Mouse (Mus musculus): ENCODE data around the gene Trmt1. TPM values are rescaled to one million over a fixed set of nuclear protein-coding genes. Genes with fewer than 3 reads are reported as not detected.

Gene Trmt1
- polyA plus RNA-seq, 1 experiment from 2014 or later: 56.1 TPM

DNA sequence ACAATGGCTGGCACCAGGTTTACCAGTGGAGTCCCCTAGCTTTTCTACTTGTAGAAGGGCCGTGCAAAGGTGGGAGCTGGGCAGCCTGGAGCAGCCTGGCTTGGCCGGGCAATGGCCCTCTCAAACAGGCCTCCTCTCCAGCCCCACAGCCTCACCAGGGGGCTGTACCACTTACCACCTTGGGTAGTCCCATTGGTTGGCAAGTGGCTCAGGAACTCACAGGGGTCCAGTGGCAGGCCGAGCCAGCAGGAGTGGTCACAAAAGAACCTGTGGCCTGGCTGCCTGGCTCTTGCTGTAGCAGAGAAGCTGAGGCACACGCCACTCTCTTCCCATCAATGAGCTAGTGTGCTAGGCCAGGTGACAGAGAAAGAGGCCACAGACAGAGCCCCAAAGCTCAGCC is 28.1 kb downstream of the Trmt1 start:
- DNase-seq (ENCODE audit: low spot score): no peak
- Histone ChIP-seq H3K4me1 (replicated peaks; ENCODE audit: insufficient read depth, low read length) (peaks cover 45% of the 10 kb centered on the region), H3K4me3 (replicated peaks; ENCODE audit: low read depth, low read length) (no peak overlapping the region), H3K9me3 (replicated peaks; ENCODE audit: low read length) (no peaks in the 10 kb centered on the region), H3K4me2 (ENCODE audit: low read length) (no peak overlapping the region), H3K36me3 (ENCODE audit: insufficient read depth, low read length) (no peaks in the 10 kb centered on the region), H3K9ac (ENCODE audit: low read depth, low read length) (no peak overlapping the region), H3K27ac (peak overlapping the region; percentile 82), H3K27me3 (ENCODE audit: insufficient read depth, low read length) (no peaks in the 10 kb centered on the region)
- 73% methylated on average over 4 of the region's 4 CpGs for WGBS
- ATAC-seq (replicated peaks; ENCODE audit: low FRiP score, low read depth): no peak
- TF ChIP-seq CTCF (IDR thresholded peaks at IDR 0.05; ENCODE audit: low read depth): no peak

DNA sequence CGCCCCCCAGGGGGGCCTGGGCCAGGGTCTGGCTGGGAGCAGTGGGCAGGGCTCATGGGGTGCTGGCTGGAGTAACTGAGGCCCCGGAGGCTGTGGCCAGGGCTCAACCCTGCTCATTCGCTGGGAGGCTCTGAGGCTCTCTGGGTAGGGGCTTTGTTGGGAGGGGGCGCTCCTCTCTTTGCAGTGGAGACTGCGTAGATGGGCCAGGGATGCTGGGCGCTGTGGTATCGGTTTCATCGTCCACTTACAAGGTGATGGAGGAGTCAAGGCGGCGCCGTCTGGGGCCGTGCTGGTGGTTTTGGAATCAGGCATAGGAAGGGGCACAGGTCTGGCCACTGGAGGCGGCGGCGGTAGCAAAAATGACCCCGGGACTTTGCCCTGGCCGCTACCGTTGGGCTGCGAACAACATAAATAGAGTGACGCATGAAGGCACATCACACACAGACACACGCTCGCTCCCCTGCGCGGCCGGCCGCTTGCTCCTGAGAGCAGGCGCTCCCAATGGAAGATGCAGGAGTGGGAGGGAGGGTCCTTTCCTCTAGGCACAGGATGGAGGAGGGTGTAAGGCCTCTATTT is 29.9 kb downstream of the Trmt1 start:
- WGBS: 21% methylated on average over 27 of the region's 27 CpGs
- ATAC-seq (replicated peaks; ENCODE audit: low FRiP score, low read depth): no peak
- H3K36me3 ChIP-seq (ENCODE audit: insufficient read depth, low read length): no peaks in the 10 kb centered on the region
- H3K9me3 ChIP-seq (replicated peaks; ENCODE audit: low read length): no peaks in the 10 kb centered on the region
- no peak for TF ChIP-seq CTCF (IDR thresholded peaks at IDR 0.05; ENCODE audit: low read depth)
- H3K4me1 ChIP-seq (replicated peaks; ENCODE audit: insufficient read depth, low read length): peaks cover 43% of the 10 kb centered on the region
- no peaks in the 10 kb centered on the region for H3K27me3 ChIP-seq (ENCODE audit: insufficient read depth, low read length)
- 0 out of 2 replicates have a peak overlapping the region, but pooled peaks have one; percentile 12 for H3K4me2 ChIP-seq (ENCODE audit: low read length)
- H3K9ac ChIP-seq (ENCODE audit: low read depth, low read length): no peak overlapping the region
- 0 out of 2 replicates have a peak overlapping the region, but pooled peaks have one; percentile 4 for H3K4me3 ChIP-seq (replicated peaks; ENCODE audit: low read depth, low read length)
- no peak overlapping the region for H3K27ac ChIP-seq
- DNase-seq (ENCODE audit: low spot score): no peak

- no peaks in the 10 kb centered on the region for H3K27me3 ChIP-seq (ENCODE audit: insufficient read depth, low read length)
- no peak for ATAC-seq (replicated peaks; ENCODE audit: low FRiP score, low read depth)
These were observed 30.7 kb downstream of the Trmt1 start for GRCm38 (mm10) chr8:84716790-84717189.

DNA sequence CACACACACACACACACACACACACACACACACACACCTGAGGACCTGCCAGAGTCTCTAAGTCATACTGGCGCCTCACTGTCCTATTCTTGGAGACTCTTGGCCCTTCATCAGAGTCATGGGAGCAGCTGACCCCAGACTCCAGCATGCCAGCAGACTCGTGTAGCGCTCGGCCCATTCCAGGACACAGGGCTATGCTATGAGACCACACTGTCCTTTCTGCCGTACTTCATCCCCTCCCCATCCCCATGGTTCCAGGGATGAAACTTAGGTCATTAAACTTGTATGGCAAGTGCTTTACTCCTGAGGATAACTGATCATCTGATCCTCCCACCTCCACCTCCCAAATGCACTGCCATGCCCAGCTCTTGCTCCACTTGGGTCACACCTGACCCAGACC is 32.4 kb downstream of the Trmt1 start:
- TF ChIP-seq CTCF (IDR thresholded peaks at IDR 0.05; ENCODE audit: low read depth): no peak
- H3K4me3 ChIP-seq (replicated peaks; ENCODE audit: low read depth, low read length): no peak overlapping the region
- H3K27me3 ChIP-seq (ENCODE audit: insufficient read depth, low read length): no peaks in the 10 kb centered on the region
- no peak overlapping the region for H3K4me2 ChIP-seq (ENCODE audit: low read length)
- 75% methylated on average over 5 of the region's 5 CpGs for WGBS
- H3K9ac ChIP-seq (ENCODE audit: low read depth, low read length): no peak overlapping the region
- H3K9me3 ChIP-seq (replicated peaks; ENCODE audit: low read length): no peaks in the 10 kb centered on the region
- peaks cover 36% of the 10 kb centered on the region for H3K4me1 ChIP-seq (replicated peaks; ENCODE audit: insufficient read depth, low read length)
- no peak overlapping the region for H3K27ac ChIP-seq
- no peaks in the 10 kb centered on the region for H3K36me3 ChIP-seq (ENCODE audit: insufficient read depth, low read length)
- no peak for DNase-seq (ENCODE audit: low spot score)
- no peak for ATAC-seq (replicated peaks; ENCODE audit: low FRiP score, low read depth)

More at GRCm38 (mm10) chr8:84716790-84717189, 30.7 kb downstream of the Trmt1 start:
- Histone ChIP-seq H3K36me3 (ENCODE audit: insufficient read depth, low read length) (no peaks in the 10 kb centered on the region), H3K9ac (ENCODE audit: low read depth, low read length) (no peak overlapping the region), H3K4me1 (replicated peaks; ENCODE audit: insufficient read depth, low read length) (peaks cover 37% of the 10 kb centered on the region), H3K27ac (no peak overlapping the region), H3K4me3 (replicated peaks; ENCODE audit: low read depth, low read length) (no peak overlapping the region), H3K4me2 (ENCODE audit: low read length) (no peak overlapping the region), H3K9me3 (replicated peaks; ENCODE audit: low read length) (no peaks in the 10 kb centered on the region)
- 91% methylated on average over 11 of the region's 11 CpGs for WGBS
- no peak for TF ChIP-seq CTCF (IDR thresholded peaks at IDR 0.05; ENCODE audit: low read depth)
- no peak for DNase-seq (ENCODE audit: low spot score)

DNA sequence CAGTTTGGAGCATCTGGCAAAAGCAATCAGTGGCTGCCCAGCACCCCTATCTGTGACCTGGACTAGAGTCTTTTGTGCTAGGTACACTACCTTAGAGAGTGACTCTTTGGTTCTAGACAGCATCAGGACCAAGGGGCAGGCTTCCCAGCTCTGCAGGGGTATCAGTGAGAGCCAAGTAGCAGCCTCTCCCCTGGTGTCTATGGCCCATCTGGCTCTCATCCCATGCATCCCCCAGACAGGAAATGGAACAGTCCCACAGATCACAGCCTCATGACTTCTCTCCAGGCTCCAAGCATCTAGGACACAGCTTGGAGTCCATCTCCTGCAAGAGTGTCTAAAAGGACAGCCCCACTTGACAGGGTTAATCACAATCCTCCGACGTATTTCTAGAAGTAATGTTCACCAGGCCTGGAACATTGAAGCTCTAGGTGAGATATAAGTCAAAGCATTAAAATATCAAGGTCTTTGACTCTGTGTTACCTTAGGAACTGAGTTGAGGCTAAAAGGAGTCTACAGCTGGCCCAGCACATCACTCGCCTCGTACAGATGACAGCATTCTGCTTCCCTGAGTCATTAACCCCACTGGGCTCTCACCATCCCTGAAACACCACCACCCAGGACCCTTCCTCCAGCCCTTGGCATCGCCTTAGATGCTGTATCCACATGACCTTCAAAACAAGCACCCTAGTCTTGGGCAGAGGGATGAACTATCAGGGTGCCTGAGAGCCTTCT is 33.0 kb downstream of the Trmt1 start:
- WGBS: 69% methylated on average over 5 of the region's 5 CpGs
- Histone ChIP-seq H3K4me3 (replicated peaks; ENCODE audit: low read depth, low read length) (no peak overlapping the region), H3K27me3 (ENCODE audit: insufficient read depth, low read length) (no peaks in the 10 kb centered on the region), H3K27ac (no peak overlapping the region), H3K9me3 (replicated peaks; ENCODE audit: low read length) (no peaks in the 10 kb centered on the region), H3K36me3 (ENCODE audit: insufficient read depth, low read length) (no peaks in the 10 kb centered on the region), H3K4me2 (ENCODE audit: low read length) (no peak overlapping the region), H3K4me1 (replicated peaks; ENCODE audit: insufficient read depth, low read length) (peaks cover 36% of the 10 kb centered on the region), H3K9ac (ENCODE audit: low read depth, low read length) (no peak overlapping the region)
- ATAC-seq (replicated peaks; ENCODE audit: low FRiP score, low read depth) (no peak), DNase-seq (ENCODE audit: low spot score) (no peak)
- TF ChIP-seq CTCF (IDR thresholded peaks at IDR 0.05; ENCODE audit: low read depth): no peak

DNA sequence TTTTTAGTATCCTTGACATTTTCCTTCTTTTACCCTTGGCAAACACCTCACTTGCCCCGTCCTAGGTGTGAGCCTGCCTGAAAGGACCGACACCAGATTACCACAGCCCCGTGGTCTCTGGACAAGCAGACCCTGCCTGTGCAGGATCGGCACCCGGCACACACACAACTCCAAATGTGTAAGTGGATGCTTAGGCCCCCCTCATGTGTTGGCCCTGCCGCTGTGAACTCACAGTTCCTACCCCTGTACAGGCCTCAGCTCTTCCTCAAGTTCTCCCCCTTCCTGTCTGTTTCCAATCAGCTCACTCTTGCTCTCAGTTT is 36.4 kb downstream of the Trmt1 start:
- DNase-seq (ENCODE audit: low spot score) (no peak), ATAC-seq (replicated peaks; ENCODE audit: low FRiP score, low read depth) (no peak)
- H3K9ac ChIP-seq (ENCODE audit: low read depth, low read length): no peak overlapping the region
- H3K4me1 ChIP-seq (replicated peaks; ENCODE audit: insufficient read depth, low read length): peaks cover 26% of the 10 kb centered on the region
- no peak overlapping the region for H3K4me3 ChIP-seq (replicated peaks; ENCODE audit: low read depth, low read length)
- 64% methylated on average over 6 of the region's 6 CpGs for WGBS
- no peak for TF ChIP-seq CTCF (IDR thresholded peaks at IDR 0.05; ENCODE audit: low read depth)
- H3K9me3 ChIP-seq (replicated peaks; ENCODE audit: low read length): no peaks in the 10 kb centered on the region
- H3K27ac ChIP-seq: peak overlapping the region; percentile 65
- H3K4me2 ChIP-seq (ENCODE audit: low read length): no peak overlapping the region
- H3K36me3 ChIP-seq (ENCODE audit: insufficient read depth, low read length): no peaks in the 10 kb centered on the region
- no peaks in the 10 kb centered on the region for H3K27me3 ChIP-seq (ENCODE audit: insufficient read depth, low read length)
